Mouse (Mus musculus): Measurements from ENCODE around the gene Usp6nl.

The Usp6nl gene

GRCm38 (mm10) chr2:6478361-6478965 is 156.0 kb downstream of the Usp6nl start:
- DNase-seq, result no peak

GRCm38 (mm10) chr2:6478966-6479391 is 156.5 kb downstream of the Usp6nl start:
- peak; percentile 52 to 65 for DNase-seq

- DNase-seq, result no peak
Observed at GRCm38 (mm10) chr2:6479620-6480019, 157.2 kb downstream of the Usp6nl start.

GRCm38 (mm10) chr2:6481966-6482365 is 159.5 kb downstream of the Usp6nl start:
- no peak for DNase-seq

GRCm38 (mm10) chr2:6482411-6482810 is 159.9 kb downstream of the Usp6nl start:
- DNase-seq, result no peak

- peak in 1 of 2 experiments; percentile 46 for DNase-seq
Observed at GRCm38 (mm10) chr2:6483081-6483992, 160.9 kb downstream of the Usp6nl start.

- DNase-seq, result no peak
Observed at GRCm38 (mm10) chr2:6484179-6484578, 161.7 kb downstream of the Usp6nl start.

- DNase-seq, result peak; percentile 48 to 74
Observed at GRCm38 (mm10) chr2:6487566-6488488, 165.4 kb downstream of the Usp6nl start.

- DNase-seq, result peak; percentile 53 to 58
Observed at GRCm38 (mm10) chr2:6488489-6489056, 166.1 kb downstream of the Usp6nl start.

- DNase-seq, result no peak
Observed at GRCm38 (mm10) chr2:6490076-6490475, 167.6 kb downstream of the Usp6nl start.

- no peak for DNase-seq
Observed at GRCm38 (mm10) chr2:6490870-6491269, 168.4 kb downstream of the Usp6nl start.

- no peak for DNase-seq
Observed at GRCm38 (mm10) chr2:6493886-6494285, 171.4 kb downstream of the Usp6nl start.

Measured in cerebellum, postnatal 14 days (tissue).